19 mouse cellular contexts compared by ENCODE assay signal in genomic region chr2:31139174-31139632, GRCm38 (mm10). TPM values are rescaled to one million over a fixed set of nuclear protein-coding genes. Genes with fewer than 3 reads are reported as not detected.
DNase-seq lines count a peak whose midpoint lies in the region; ATAC-seq and TF ChIP-seq lines count a peak whose summit lies in the region.
"Had no signal": no experiment of that assay in that cellular context is flagged by ENCODE, and none has a peak within 500 bp of the region (broad histone marks: within the 10 kb centered on the region; RNA-seq: fewer than 3 reads in every experiment).

No protein-coding gene starts in this region.

- no peak overlapping the region for H3K4me3 ChIP-seq in liver, postnatal 0 days (ENCODE audit: low read depth, low read length)
- no peak overlapping the region for H3K4me3 ChIP-seq in bone marrow, adult 2 months (replicated peaks; ENCODE audit: control insufficient read depth, low read depth, low read length)
- H3K4me3 ChIP-seq: midbrain, embryonic 12.5 days had no signal

- TF ChIP-seq CTCF in liver, postnatal 0 days (IDR thresholded peaks at IDR 0.05; ENCODE audit: low read depth) = no peak
- no peak for TF ChIP-seq CTCF in bone marrow, adult 2 months (IDR thresholded peaks at IDR 0.05; ENCODE audit: control insufficient read depth, insufficient read depth, low read length)

- WGBS in liver, postnatal 0 days (ENCODE audit: insufficient replicate concordance) = 58% methylated on average over 10 of the region's 10 CpGs
- 41% methylated on average over 10 of the region's 10 CpGs for WGBS in bone marrow, adult 2 months

- H3K27ac ChIP-seq in liver, postnatal 0 days (ENCODE audit: low read depth) = no peak overlapping the region
- H3K27ac ChIP-seq in bone marrow, adult 2 months (ENCODE audit: control insufficient read depth, insufficient read depth, low read depth, low read length, poor library complexity) = peak overlapping the region; percentile 12; the same call in 1 of the 2 replicates
- H3K27ac ChIP-seq: hindbrain, embryonic 15.5 days; midbrain, embryonic 12.5 days had no signal

- H3K4me2 ChIP-seq in liver, postnatal 0 days (ENCODE audit: low read depth, low read length) = 0 out of 2 replicates have a peak overlapping the region, but pooled peaks have one; percentile 11
- H3K4me2 ChIP-seq: midbrain, embryonic 12.5 days had no signal

- TF ChIP-seq POLR2A in bone marrow, adult 2 months (IDR thresholded peaks at IDR 0.05; ENCODE audit: borderline replicate concordance, control insufficient read depth, low read depth, low read length) = no peak

- ATAC-seq in CD4-positive, CD25-positive, alpha-beta regulatory T cell, adult 4 months = no peak
- no peak for ATAC-seq in liver, postnatal 0 days

- no peak for TF ChIP-seq EP300 in liver, postnatal 0 days (IDR thresholded peaks at IDR 0.05; ENCODE audit: low read depth)

- H3K36me3 ChIP-seq in liver, postnatal 0 days (replicated peaks; ENCODE audit: insufficient read depth, low read length) = no peaks in the 10 kb centered on the region
- H3K36me3 ChIP-seq: hindbrain, embryonic 15.5 days; midbrain, embryonic 12.5 days had no signal

- H3K9me3 ChIP-seq in liver, postnatal 0 days (ENCODE audit: low read length) = no peaks in the 10 kb centered on the region
- H3K9me3 ChIP-seq: hindbrain, embryonic 15.5 days; midbrain, embryonic 12.5 days had no signal

- peak; percentile 40 for DNase-seq in CD4-positive, CD25-positive, alpha-beta regulatory T cell, adult 2 months (ENCODE audit: low read depth, low spot score)
- DNase-seq in liver, postnatal 0 days = no peak
- DNase-seq in liver = no peak
- peak; percentile 77 for DNase-seq in induced T-regulatory cell, adult 2 months (ENCODE audit: low read depth)
- DNase-seq in ovary, postnatal 10 days (ENCODE audit: low spot score) = no peak
- DNase-seq in urinary bladder, postnatal 25 days (ENCODE audit: low spot score) = no peak
- DNase-seq: adrenal gland, postnatal 36 days; gastrocnemius, postnatal 25 days; heart, postnatal 14 days; kidney, adult 18-20 months; kidney, postnatal 14 days; layer of hippocampus, adult 9-11 months; lung, postnatal 14 days; retina, postnatal 1 day; right cerebral cortex, postnatal 4 days had no signal

- H3K27me3 ChIP-seq in liver, postnatal 0 days (ENCODE audit: insufficient read depth, low read length) = 0 out of 2 replicates have a peak, but pooled peaks cover 2% of the 10 kb centered on the region
- H3K27me3 ChIP-seq: hindbrain, embryonic 15.5 days had no signal

- H3K9ac ChIP-seq in liver, postnatal 0 days (replicated peaks) = no peak overlapping the region
- H3K9ac ChIP-seq: hindbrain, embryonic 15.5 days; midbrain, embryonic 12.5 days had no signal

- H3K4me1 ChIP-seq in liver, postnatal 0 days (ENCODE audit: insufficient read depth) = peaks cover 35% of the 10 kb centered on the region
- H3K4me1 ChIP-seq in bone marrow, adult 2 months (ENCODE audit: control insufficient read depth, insufficient read depth, low read length) = peaks cover 7% of the 10 kb centered on the region; the same call in 1 of the 2 replicates

RNA-seq across cellular contexts. Expression of gene Fnbp1, which starts 2.6 kb away (rescaled TPM):
- 10 to 100 TPM; 78.2 to 90.0 TPM for polyA plus RNA-seq in CD4-positive, CD25-positive, alpha-beta regulatory T cell, adult 4 months (2017; shearing (Covaris generic))
- polyA plus RNA-seq in liver, postnatal 0 days (2015; fragmentation: Nextera tagmentation; extraction: Ambion mirVana) = 4.1 and 4.5 TPM in 2 replicates
- 25.6 and 67.8 TPM in 2 replicates for polyA plus RNA-seq in bone marrow, adult 2 months (2011; ENCODE audit: insufficient read depth, insufficient read length, low replicate concordance, missing spikeins)

RNA-seq across cellular contexts. Expression of gene Gpr107, which starts 12.9 kb away (rescaled TPM):
- polyA plus RNA-seq in CD4-positive, CD25-positive, alpha-beta regulatory T cell, adult 4 months (2017; shearing (Covaris generic)) = 10 to 100 TPM; 56.6 to 60.7 TPM
- 9.2 and 9.8 TPM in 2 replicates for polyA plus RNA-seq in liver, postnatal 0 days (2015; fragmentation: Nextera tagmentation; extraction: Ambion mirVana)
- polyA plus RNA-seq in bone marrow, adult 2 months (2011; ENCODE audit: insufficient read depth, insufficient read length, low replicate concordance, missing spikeins) = 21.0 and 27.9 TPM in 2 replicates

Comparison
In these comparisons a context has a peak if more than half of its experiments do, and no peak if none do; other contexts are left out.
1. DNase-seq: peak in CD4-positive, CD25-positive, alpha-beta regulatory T cell, adult 2 months (single experiment) and induced T-regulatory cell, adult 2 months (single experiment); none in liver, postnatal 0 days (single experiment), liver (single experiment), ovary, postnatal 10 days (single experiment) and urinary bladder, postnatal 25 days (single experiment).